Mouse (Mus musculus) intestine, embryonic 14.5 days (tissue): ENCODE data around the gene Thrap3. TPM values are rescaled to one million over a fixed set of nuclear protein-coding genes. Genes with fewer than 3 reads are reported as not detected.

ENCODE experiments used
- ATAC-seq: fragments of 200-750 bp; cut with Nextera tagmentation; replicated peaks from 2 replicates; pipeline ENCODE4 v1.8.0; 2017; ENCODE audit warnings: low read depth, moderate number of reproducible peaks, moderate TSS enrichment, moderate library complexity; ENCODE audit not compliant: low FRiP score, low TSS enrichment
- DNase-seq: peaks from one replicate; pipeline ENCODE4 v3.0.0-alpha.2; 2018; ENCODE audit warnings: low spot score
- H3K27ac ChIP-seq: fragments of 300-500 bp; sonication (generic); 2 replicates; pipeline ENCODE4 v1.5.1; 2014; ENCODE audit warnings: low read depth, mild to moderate bottlenecking, control low read depth
- H3K27me3 ChIP-seq: fragments of 300-500 bp; sonication (generic); replicated peaks from 2 replicates; pipeline ENCODE4 v1.6.1; 2014; ENCODE audit warnings: low read length, control low read depth; ENCODE audit not compliant: control insufficient read depth, insufficient read depth
- H3K36me3 ChIP-seq: fragments of 300-500 bp; sonication (generic); 2 replicates; pipeline ENCODE4 v1.6.1; 2014; ENCODE audit warnings: low read length, control low read depth; ENCODE audit not compliant: control insufficient read depth, insufficient read depth
- H3K4me1 ChIP-seq: fragments of 300-500 bp; sonication (generic); replicated peaks from 2 replicates; pipeline ENCODE4 v1.6.1; 2014; ENCODE audit warnings: low read length, control low read depth, mixed read lengths; ENCODE audit not compliant: control insufficient read depth, insufficient read depth
- H3K4me2 ChIP-seq: fragments of 300-500 bp; sonication (generic); 2 replicates; pipeline ENCODE4 v1.6.1; 2014; ENCODE audit warnings: low read length
- H3K4me3 ChIP-seq: fragments of 300-500 bp; sonication (generic); 2 replicates; pipeline ENCODE4 v1.5.1; 2014; ENCODE audit warnings: low read depth, low read length, control low read depth, mixed read lengths
- H3K9ac ChIP-seq: fragments of 300-500 bp; sonication (generic); 2 replicates; pipeline ENCODE4 v1.6.1; 2014; ENCODE audit warnings: mild to moderate bottlenecking, low read length
- H3K9me3 ChIP-seq: fragments of 300-500 bp; sonication (generic); 2 replicates; pipeline ENCODE4 v1.6.1; 2016; ENCODE audit warnings: low read length, control low read depth; ENCODE audit not compliant: control insufficient read depth
- WGBS: fragments of 180-500 bp; shearing (Covaris S2); extraction: QIAGEN DNeasy Blood & Tissue Kit; methylation state at CpG from one replicate; pipeline ENCODE4 v1.1.7; 2014; 5-methylcytosine and 5-hydroxymethylcytosine counted together
- polyA plus RNA-seq: library from polyadenylated mRNA; unstranded; fragments of >200 nt; fragmentation: Nextera tagmentation; extraction: Ambion mirVana; gene quantifications from 2 replicates; pipeline ENCODE4 v1.2.1, GENCODE M21; 2014

The Thrap3 gene
- polyA plus RNA-seq, 1 experiment from 2014 or later = 206 TPM

DNA sequence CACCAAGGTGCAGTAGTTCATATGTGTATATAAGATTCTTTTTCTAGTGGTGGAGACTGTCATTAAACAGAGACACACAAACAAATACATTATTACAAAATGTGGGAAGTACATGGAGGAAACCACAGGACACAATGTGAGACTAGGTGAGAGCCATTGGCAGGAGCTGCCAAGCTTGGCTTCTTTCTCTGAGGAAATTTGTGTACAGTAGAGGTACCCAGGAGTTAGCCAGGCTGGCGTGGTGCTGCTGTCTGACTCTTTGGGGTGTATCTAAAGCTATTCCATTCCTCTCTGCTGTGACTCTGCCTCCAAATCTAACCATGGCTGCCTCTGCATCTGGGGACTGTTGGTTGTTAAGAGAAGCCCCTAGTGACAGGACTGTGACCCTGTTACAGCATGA lies 83.5 kb downstream of the Thrap3 start:
- Histone ChIP-seq H3K27me3 (no peaks in the 10 kb centered on the region), H3K9ac (no peak overlapping the region), H3K4me1 (no peaks in the 10 kb centered on the region), H3K36me3 (peaks cover 11% of the 10 kb centered on the region; the same call in 1 of the 2 replicates), H3K9me3 (peaks cover 5% of the 10 kb centered on the region), H3K4me3 (no peak overlapping the region), H3K4me2 (no peak overlapping the region), H3K27ac (no peak overlapping the region)
- ATAC-seq = no peak
- 96% methylated on average over 1 of the region's 1 CpGs for WGBS
- no peak for DNase-seq

DNA sequence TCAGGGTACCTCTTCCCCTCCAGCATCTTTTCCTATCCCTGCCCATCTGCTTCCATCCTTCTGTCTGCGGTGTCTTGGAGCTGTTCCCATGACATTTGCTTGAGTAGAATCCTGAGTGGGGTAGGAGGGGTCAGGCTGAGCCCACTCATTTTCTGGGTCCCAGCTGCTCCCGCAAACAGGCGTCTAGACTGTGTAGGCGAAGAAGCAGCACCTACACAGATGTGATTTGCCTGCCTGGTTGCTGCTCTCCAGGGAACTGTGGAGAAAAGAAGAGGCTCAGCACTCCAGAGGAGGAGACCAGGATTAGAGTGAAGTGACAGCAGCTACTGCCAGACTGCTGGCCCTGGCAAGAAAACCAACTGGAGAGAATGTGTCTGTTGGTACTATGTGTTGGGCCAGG lies 83.9 kb downstream of the Thrap3 start:
- no peak for DNase-seq
- Histone ChIP-seq H3K9ac (no peak overlapping the region), H3K27ac (no peak overlapping the region), H3K4me1 (no peaks in the 10 kb centered on the region), H3K9me3 (peaks cover 5% of the 10 kb centered on the region), H3K4me2 (no peak overlapping the region), H3K4me3 (no peak overlapping the region), H3K36me3 (0 out of 2 replicates have a peak, but pooled peaks cover 7% of the 10 kb centered on the region), H3K27me3 (no peaks in the 10 kb centered on the region)
- 90% methylated on average over 4 of the region's 4 CpGs for WGBS
- ATAC-seq = no peak

- Histone ChIP-seq H3K4me1 (no peaks in the 10 kb centered on the region), H3K27ac (no peak overlapping the region), H3K9me3 (peaks cover 5% of the 10 kb centered on the region), H3K27me3 (no peaks in the 10 kb centered on the region), H3K9ac (no peak overlapping the region), H3K36me3 (0 out of 2 replicates have a peak, but pooled peaks cover 6% of the 10 kb centered on the region), H3K4me3 (no peak overlapping the region), H3K4me2 (no peak overlapping the region)
- no peak for ATAC-seq
- no peak for DNase-seq
- 77% methylated on average over 8 of the region's 8 CpGs for WGBS
These were observed 85.4 kb downstream of the Thrap3 start for GRCm38 (mm10) chr4:126117116-126117515.

DNA sequence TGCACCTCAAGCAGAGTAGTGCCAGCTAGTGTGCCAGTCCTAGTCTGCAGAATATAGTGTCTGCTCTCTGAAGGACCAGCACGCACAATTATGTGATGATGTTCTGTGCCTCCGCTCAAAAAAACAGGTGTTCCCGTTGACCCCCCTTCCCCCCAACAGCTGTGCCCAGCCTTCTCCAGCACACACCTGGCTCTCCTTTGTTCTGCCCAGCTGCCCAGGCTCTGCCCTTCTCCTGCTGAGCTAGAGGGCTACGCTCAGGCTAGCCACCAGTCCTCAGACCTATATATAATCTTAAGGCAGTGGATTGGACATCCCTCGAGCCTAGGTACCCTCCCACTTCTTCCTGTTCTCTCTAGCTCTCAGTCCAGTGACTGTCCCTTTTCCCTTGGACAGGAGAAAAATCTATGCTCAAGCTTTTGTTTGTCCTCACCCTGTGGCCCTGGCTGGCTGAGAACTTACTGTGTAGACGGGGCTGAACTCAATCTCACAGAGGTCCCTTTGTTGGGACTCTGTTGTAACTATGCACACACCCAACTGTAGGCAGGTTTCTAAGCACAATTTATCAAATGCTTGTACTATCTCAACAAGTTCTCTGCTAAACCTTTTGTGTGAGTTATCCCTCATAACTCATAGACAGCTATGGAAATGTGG lies 86.6 kb downstream of the Thrap3 start:
- Histone ChIP-seq H3K4me3 (no peak overlapping the region), H3K4me1 (peaks cover 5% of the 10 kb centered on the region), H3K27ac (no peak overlapping the region), H3K4me2 (no peak overlapping the region), H3K9ac (no peak overlapping the region), H3K27me3 (no peaks in the 10 kb centered on the region), H3K36me3 (0 out of 2 replicates have a peak, but pooled peaks cover 6% of the 10 kb centered on the region), H3K9me3 (no peaks in the 10 kb centered on the region)
- ATAC-seq = no peak
- no peak for DNase-seq
- WGBS = 70% methylated on average over 6 of the region's 6 CpGs

- H3K4me3 ChIP-seq = no peak overlapping the region
- H3K9me3 ChIP-seq = no peaks in the 10 kb centered on the region
- DNase-seq (no peak), ATAC-seq (no peak)
- no peaks in the 10 kb centered on the region for H3K27me3 ChIP-seq
- WGBS = 82% methylated on average over 9 of the region's 9 CpGs
- H3K27ac ChIP-seq = no peak overlapping the region
- H3K9ac ChIP-seq = no peak overlapping the region
- no peak overlapping the region for H3K4me2 ChIP-seq
- H3K36me3 ChIP-seq = 0 out of 2 replicates have a peak, but pooled peaks cover 6% of the 10 kb centered on the region
- peaks cover 11% of the 10 kb centered on the region for H3K4me1 ChIP-seq
These were observed 87.1 kb downstream of the Thrap3 start for GRCm38 (mm10) chr4:126115411-126115810.

Other genes with a start within 250 kb of the Thrap3 start
- 0.75 and 0.81 TPM in 2 replicates for gene Csf3r, start 178.2 kb downstream of the Thrap3 start, polyA plus RNA-seq
- 148 and 151 TPM in 2 replicates for gene Mrps15, start 155.8 kb downstream of the Thrap3 start, polyA plus RNA-seq
- 12.1 and 13.5 TPM in 2 replicates for gene Oscp1, start 144.2 kb downstream of the Thrap3 start, polyA plus RNA-seq
- 55.6 and 58.5 TPM in 2 replicates for gene Lsm10, start 106.1 kb downstream of the Thrap3 start, polyA plus RNA-seq
- 22.5 and 23.8 TPM in 2 replicates for gene Stk40, start 98.8 kb downstream of the Thrap3 start, polyA plus RNA-seq
- gene Eva1b, start 55.0 kb downstream of the Thrap3 start, polyA plus RNA-seq = 61.0 and 63.2 TPM in 2 replicates
- gene Sh3d21, start 39.3 kb downstream of the Thrap3 start, polyA plus RNA-seq = 7.4 and 7.9 TPM in 2 replicates
- gene Map7d1, start 53.6 kb upstream of the Thrap3 start, polyA plus RNA-seq = 37.8 and 38.0 TPM in 2 replicates
- gene Trappc3, start 59.6 kb upstream of the Thrap3 start, polyA plus RNA-seq = 20.5 and 24.6 TPM in 2 replicates
- gene Col8a2, start 84.0 kb upstream of the Thrap3 start, polyA plus RNA-seq = 5.3 and 6.7 TPM in 2 replicates
- 49.3 and 50.9 TPM in 2 replicates for gene Adprhl2, start 118.9 kb upstream of the Thrap3 start, polyA plus RNA-seq
- gene Tekt2, start 122.9 kb upstream of the Thrap3 start, polyA plus RNA-seq = 7.6 and 9.3 TPM in 2 replicates
- gene Ago3, start 226.8 kb upstream of the Thrap3 start, polyA plus RNA-seq = 12.3 and 13.2 TPM in 2 replicates